Mouse (Mus musculus): ENCODE data around the gene Gm20532. TPM values are rescaled to one million over a fixed set of nuclear protein-coding genes. Genes with fewer than 3 reads are reported as not detected.
A peak's percentile ranks its signal among the peaks of the same experiment; 100 is the strongest.

The Gm20532 gene
- total and polyA plus RNA-seq, 2 experiments from 2014 or later, result not detected

- Histone ChIP-seq H3K27ac (peak within 1 kb of the TSS; percentile 8; the same call in 1 of the 2 replicates), H3K9me3 (ENCODE audit: low read length) (no peaks in the 10 kb centered on the region), H3K4me2 (ENCODE audit: low read depth, low read length) (peak within 1 kb of the TSS; percentile 72), H3K4me3 (ENCODE audit: low read length) (peak within 1 kb of the TSS; percentile 56), H3K36me3 (ENCODE audit: insufficient read depth, low read length) (no peaks in the 10 kb centered on the region), H3K4me1 (ENCODE audit: insufficient read depth, low read length) (no peaks in the 10 kb centered on the region), H3K9ac (replicated peaks; ENCODE audit: low read length) (peak within 1 kb of the TSS; percentile 65), H3K27me3 (ENCODE audit: insufficient read depth, low read length) (no peaks in the 10 kb centered on the region)
- DNase-seq (ENCODE audit: low spot score) (peak; percentile 77), ATAC-seq (peak; percentile 84)
- peak; percentile 38 for TF ChIP-seq CTCF (IDR thresholded peaks at IDR 0.05; ENCODE audit: low read depth)
- WGBS, result under 1% methylated on average over 78 of the region's 103 CpGs
Observed at GRCm38 (mm10) chr2:26603720-26604671, 17.6 kb downstream of the Gm20532 start, which contains the start of gene Agpat2. Agpat2 (minus strand) TSS chr2:26604417.

- Histone ChIP-seq H3K4me2 (ENCODE audit: low read depth, low read length) (no peak overlapping the region), H3K27ac (no peak overlapping the region), H3K4me3 (ENCODE audit: low read length) (no peak overlapping the region), H3K9me3 (ENCODE audit: low read length) (no peaks in the 10 kb centered on the region), H3K36me3 (ENCODE audit: insufficient read depth, low read length) (no peaks in the 10 kb centered on the region), H3K9ac (replicated peaks; ENCODE audit: low read length) (no peak overlapping the region), H3K27me3 (ENCODE audit: insufficient read depth, low read length) (no peaks in the 10 kb centered on the region), H3K4me1 (ENCODE audit: insufficient read depth, low read length) (no peaks in the 10 kb centered on the region)
- ATAC-seq, result no peak
- 87% methylated on average over 8 of the region's 8 CpGs for WGBS
- DNase-seq (ENCODE audit: low spot score), result no peak
- TF ChIP-seq CTCF (IDR thresholded peaks at IDR 0.05; ENCODE audit: low read depth), result no peak
Observed at GRCm38 (mm10) chr2:26605331-26605730, 18.9 kb downstream of the Gm20532 start.

- ATAC-seq, result no peak
Observed at GRCm38 (mm10) chr2:26606579-26606978, 20.1 kb downstream of the Gm20532 start.

DNA sequence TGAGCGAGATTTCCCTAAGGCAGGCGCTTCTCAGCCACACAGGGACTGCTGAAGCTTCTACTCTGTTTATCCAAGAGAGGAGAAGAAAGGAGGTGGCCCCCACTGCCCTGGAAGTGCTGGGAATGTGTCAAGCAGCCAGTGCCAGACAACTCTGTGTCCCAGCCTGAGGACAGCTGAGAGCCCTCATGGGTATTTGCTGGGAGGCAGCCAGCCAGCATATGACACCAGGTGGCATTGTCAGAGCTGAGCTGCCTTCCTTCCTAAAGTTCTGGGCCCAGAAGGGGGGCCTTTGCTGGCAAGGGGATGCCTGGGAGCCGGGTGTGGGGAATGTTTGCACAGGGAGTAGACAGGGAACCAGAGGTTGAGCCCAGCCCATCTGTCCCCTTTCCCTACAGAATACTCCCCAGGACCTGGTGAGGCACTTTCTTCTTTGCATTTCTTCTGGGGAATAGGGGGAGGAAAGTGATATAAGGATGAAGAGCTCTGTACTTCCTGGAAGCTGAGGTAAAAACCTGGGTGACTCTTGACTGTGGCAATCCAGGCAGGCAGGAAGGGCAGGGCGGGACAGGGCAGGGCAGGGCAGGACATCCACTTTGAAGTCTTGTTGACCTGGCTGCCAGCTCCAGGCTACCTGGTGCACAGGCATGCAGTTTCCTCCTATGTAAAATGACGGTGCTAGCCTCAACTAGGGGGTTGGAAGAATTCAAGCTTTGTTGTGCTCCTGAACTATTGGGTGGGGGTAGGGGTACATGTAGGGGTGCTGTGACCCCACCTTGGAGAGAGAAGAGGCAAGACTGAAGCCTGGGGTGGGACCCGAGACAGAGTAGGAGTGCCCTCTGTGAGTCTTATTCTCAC lies 20.8 kb downstream of the Gm20532 start:
- WGBS, result 64% methylated on average over 6 of the region's 6 CpGs
- ATAC-seq (no peak), DNase-seq (ENCODE audit: low spot score) (no peak)
- Histone ChIP-seq H3K9me3 (ENCODE audit: low read length) (no peaks in the 10 kb centered on the region), H3K9ac (replicated peaks; ENCODE audit: low read length) (no peak overlapping the region), H3K27ac (no peak overlapping the region), H3K36me3 (ENCODE audit: insufficient read depth, low read length) (no peaks in the 10 kb centered on the region), H3K4me1 (ENCODE audit: insufficient read depth, low read length) (no peaks in the 10 kb centered on the region), H3K4me2 (ENCODE audit: low read depth, low read length) (no peak overlapping the region), H3K27me3 (ENCODE audit: insufficient read depth, low read length) (no peaks in the 10 kb centered on the region), H3K4me3 (ENCODE audit: low read length) (no peak overlapping the region)
- no peak for TF ChIP-seq CTCF (IDR thresholded peaks at IDR 0.05; ENCODE audit: low read depth)

More at GRCm38 (mm10) chr2:26606579-26606978, 20.1 kb downstream of the Gm20532 start:
- no peak overlapping the region for H3K4me3 ChIP-seq (ENCODE audit: low read length)
- H3K4me1 ChIP-seq (ENCODE audit: insufficient read depth, low read length), result no peaks in the 10 kb centered on the region
- H3K9me3 ChIP-seq (ENCODE audit: low read length), result no peaks in the 10 kb centered on the region
- WGBS, result 76% methylated on average over 3 of the region's 3 CpGs
- no peak overlapping the region for H3K27ac ChIP-seq
- H3K27me3 ChIP-seq (ENCODE audit: insufficient read depth, low read length), result no peaks in the 10 kb centered on the region
- no peaks in the 10 kb centered on the region for H3K36me3 ChIP-seq (ENCODE audit: insufficient read depth, low read length)
- no peak overlapping the region for H3K4me2 ChIP-seq (ENCODE audit: low read depth, low read length)
- DNase-seq (ENCODE audit: low spot score), result no peak
- no peak for TF ChIP-seq CTCF (IDR thresholded peaks at IDR 0.05; ENCODE audit: low read depth)
- H3K9ac ChIP-seq (replicated peaks; ENCODE audit: low read length), result no peak overlapping the region

DNA sequence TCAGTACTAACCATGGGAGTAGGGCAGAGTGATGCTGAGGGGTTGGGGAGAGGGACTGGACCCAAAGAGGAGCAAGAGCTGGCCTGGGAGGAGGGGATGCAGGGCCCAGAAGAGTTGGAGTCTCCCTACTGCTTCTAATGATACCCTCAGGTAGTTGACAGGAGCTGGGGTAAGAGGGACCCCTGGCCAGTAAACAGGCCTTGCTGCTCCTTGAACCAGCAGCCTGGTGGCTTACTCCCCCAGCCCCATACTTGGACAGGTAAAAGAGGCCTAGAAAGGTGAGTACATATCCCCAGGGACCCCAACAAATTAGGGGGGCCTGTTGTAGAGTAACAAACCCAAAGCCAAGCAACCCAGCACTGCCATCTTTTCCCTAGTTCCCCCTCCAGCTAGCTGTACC lies 22.3 kb downstream of the Gm20532 start:
- H3K4me3 ChIP-seq (ENCODE audit: low read length), result no peak overlapping the region
- H3K36me3 ChIP-seq (ENCODE audit: insufficient read depth, low read length), result no peaks in the 10 kb centered on the region
- H3K9ac ChIP-seq (replicated peaks; ENCODE audit: low read length), result no peak overlapping the region
- DNase-seq (ENCODE audit: low spot score) (no peak), ATAC-seq (no peak)
- no peaks in the 10 kb centered on the region for H3K9me3 ChIP-seq (ENCODE audit: low read length)
- H3K4me2 ChIP-seq (ENCODE audit: low read depth, low read length), result no peak overlapping the region
- no peak for TF ChIP-seq CTCF (IDR thresholded peaks at IDR 0.05; ENCODE audit: low read depth)
- H3K27me3 ChIP-seq (ENCODE audit: insufficient read depth, low read length), result no peaks in the 10 kb centered on the region
- no peak overlapping the region for H3K27ac ChIP-seq
- no peaks in the 10 kb centered on the region for H3K4me1 ChIP-seq (ENCODE audit: insufficient read depth, low read length)

- Histone ChIP-seq H3K27me3 (ENCODE audit: insufficient read depth, low read length) (no peaks in the 10 kb centered on the region), H3K9ac (replicated peaks; ENCODE audit: low read length) (no peak overlapping the region), H3K27ac (no peak overlapping the region), H3K36me3 (ENCODE audit: insufficient read depth, low read length) (no peaks in the 10 kb centered on the region), H3K4me3 (ENCODE audit: low read length) (no peak overlapping the region), H3K9me3 (ENCODE audit: low read length) (no peaks in the 10 kb centered on the region), H3K4me1 (ENCODE audit: insufficient read depth, low read length) (no peaks in the 10 kb centered on the region), H3K4me2 (ENCODE audit: low read depth, low read length) (no peak overlapping the region)
- DNase-seq (ENCODE audit: low spot score) (no peak), ATAC-seq (no peak)
- no peak for TF ChIP-seq CTCF (IDR thresholded peaks at IDR 0.05; ENCODE audit: low read depth)
Observed at GRCm38 (mm10) chr2:26609261-26609661, 22.8 kb downstream of the Gm20532 start.
